Mouse (Mus musculus) myocyte (in vitro differentiated cells): Measurements from ENCODE around the gene Foxo3.

Experiments used
- E2F4 ChIP-seq: IDR thresholded peaks from one replicate; pipeline ENCODE4 v1.6.1; 2011; ENCODE audit warnings: mild to moderate bottlenecking, control low read depth, moderate library complexity; ENCODE audit not compliant: insufficient read depth
- MAX ChIP-seq: IDR thresholded peaks from one replicate; pipeline ENCODE4 v1.6.1; 2011; ENCODE audit warnings: low read depth, mild to moderate bottlenecking, control low read depth
- POLR2A ChIP-seq: IDR thresholded peaks from one replicate; pipeline ENCODE4 v1.6.1; 2011; ENCODE audit warnings: low read depth, mild to moderate bottlenecking, control low read depth, moderate library complexity; ENCODE audit not compliant: insufficient read length

DNA sequence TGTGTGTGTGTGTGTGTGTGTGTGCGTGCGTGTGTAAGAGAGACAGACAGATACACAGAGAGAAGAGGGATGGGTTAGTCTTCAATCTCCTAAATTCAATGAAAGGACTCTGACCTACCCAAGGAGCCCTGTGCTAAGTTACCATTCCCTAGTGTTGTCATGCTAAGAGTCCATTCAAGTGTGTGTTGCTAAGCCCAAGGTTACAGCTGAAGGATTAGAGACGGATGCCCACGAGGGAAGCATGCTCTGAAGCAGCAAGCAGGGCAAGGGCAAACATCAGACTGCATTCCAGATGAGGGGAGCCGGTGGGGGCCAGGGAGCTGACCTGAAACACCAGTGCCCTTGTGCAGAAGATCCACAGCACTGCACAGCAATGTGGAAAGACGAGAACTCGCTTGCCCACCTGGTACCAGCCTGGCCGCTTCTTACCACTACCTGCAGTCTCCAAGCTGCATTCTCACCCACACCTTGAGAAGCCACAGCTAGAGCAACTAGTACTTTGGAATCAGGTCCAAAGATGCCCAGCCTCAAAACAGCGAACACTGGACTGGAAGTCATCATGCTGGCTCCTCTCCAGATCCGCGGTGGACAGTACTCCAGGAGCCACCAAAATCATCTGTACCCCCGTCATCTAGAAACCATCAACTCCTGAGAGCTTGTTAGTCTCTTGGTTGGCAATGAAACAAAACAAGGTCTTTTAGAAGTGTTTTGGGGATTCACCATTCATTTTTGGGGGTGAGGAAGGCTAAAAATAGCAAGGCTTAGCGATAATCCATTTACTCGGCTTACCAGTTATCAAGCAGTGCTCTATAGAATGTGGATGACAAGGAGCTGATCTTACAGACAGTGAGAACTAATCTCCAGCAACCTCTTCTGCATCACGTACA, 37.4 kb downstream of the Foxo3 start:
- no peak for TF ChIP-seq POLR2A
- no peak for TF ChIP-seq MAX
- no peak for TF ChIP-seq E2F4
